Mouse (Mus musculus) urinary bladder, postnatal 36 days (tissue): Measurements from ENCODE around the gene Unc13b.

Source experiments
- DNase-seq, 2 experiments: peaks; one replicate each; pipeline ENCODE4 v3.0.0; 2022; ENCODE audit warnings: low spot score in 2 of 2, mixed read lengths in 1 of 2

Gene Unc13b

GRCm38 (mm10) chr4:43217997-43218396, 159.2 kb downstream of the Unc13b start:
- no peak for DNase-seq

- DNase-seq: no peak
These were observed 173.1 kb downstream of the Unc13b start for GRCm38 (mm10) chr4:43231821-43232220.

- no peak for DNase-seq
These were observed 174.2 kb downstream of the Unc13b start for GRCm38 (mm10) chr4:43232985-43233384.

- DNase-seq: no peak
These were observed 174.7 kb downstream of the Unc13b start for GRCm38 (mm10) chr4:43233489-43233888.

DNA sequence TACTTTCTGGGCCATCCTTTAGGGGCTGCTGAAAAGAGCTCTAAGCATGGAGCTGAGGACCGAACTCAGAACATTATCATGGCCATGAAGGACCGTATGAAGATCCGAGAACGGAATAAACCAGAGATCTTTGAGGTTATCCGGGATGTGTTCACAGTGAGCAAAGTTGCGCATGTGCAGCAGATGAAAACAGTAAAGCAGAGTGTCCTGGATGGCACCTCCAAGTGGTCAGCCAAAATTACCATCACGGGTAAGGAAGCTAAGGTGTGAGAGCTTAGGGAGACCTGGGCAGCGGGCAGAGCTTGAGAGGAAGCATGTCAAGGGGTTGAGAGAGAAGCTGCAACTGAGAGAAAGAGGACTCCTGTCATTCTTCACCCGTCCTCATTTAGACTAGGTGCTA, 178.1 kb downstream of the Unc13b start:
- DNase-seq: no peak

- no peak for DNase-seq
These were observed 182.0 kb downstream of the Unc13b start for GRCm38 (mm10) chr4:43240716-43241115.

DNA sequence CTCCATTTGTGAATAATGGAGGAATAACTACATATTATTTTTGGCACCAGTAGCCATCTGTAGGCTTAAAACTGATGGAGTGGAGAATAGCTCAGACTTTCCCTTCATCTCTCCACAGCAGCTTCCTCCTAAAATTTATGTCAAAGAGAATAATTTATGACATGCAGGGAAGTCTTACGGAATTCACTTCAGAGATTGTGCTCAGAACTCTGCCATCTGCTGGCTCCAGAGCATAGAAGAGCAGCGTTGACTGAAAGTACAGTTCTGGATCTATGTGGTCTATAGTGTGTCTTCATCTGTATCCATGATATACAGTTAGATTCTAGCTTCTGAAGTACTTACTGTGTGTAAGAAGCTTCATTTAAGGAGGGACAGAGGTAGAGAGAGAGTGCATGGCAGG, 185.3 kb downstream of the Unc13b start:
- no peak for DNase-seq

DNA sequence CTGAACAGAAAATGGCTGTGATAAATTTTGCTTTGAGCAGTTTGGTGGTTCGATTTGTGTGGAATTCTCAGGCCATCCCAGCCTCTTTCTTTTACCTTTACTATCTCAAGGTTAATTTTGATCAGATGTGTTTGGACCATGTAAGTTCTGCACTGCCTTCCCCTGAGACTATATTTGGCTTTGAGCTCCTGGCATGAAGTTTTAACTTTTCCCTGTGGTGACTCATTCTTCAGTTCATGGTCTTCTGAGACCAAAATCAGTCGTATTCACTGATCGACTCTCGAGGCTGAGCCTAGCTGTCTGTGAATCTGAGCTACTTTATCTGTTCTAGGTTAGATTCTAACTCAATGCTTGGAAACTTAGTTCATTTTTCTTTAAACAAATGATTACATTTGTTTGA, 187.0 kb downstream of the Unc13b start:
- DNase-seq: no peak

DNA sequence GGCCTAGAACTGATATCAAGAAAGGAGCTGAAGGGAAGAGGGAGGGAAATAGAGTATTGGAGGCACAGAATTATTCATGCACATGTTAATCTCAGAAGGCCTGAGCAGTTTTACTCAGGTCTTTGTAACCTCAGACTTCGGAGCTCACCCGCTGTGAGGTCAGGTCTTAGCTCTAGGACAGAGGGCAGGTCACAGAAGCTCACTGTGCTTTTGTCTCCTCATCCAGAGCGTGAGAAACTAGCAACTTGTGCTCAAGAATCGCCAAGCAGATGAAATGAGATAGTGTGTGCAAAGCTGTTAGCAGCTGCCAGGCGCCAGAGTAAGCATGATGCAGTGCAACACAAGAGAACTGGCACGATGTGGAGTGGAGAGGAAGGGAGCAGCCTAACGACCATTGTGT, 189.3 kb downstream of the Unc13b start:
- no peak for DNase-seq

DNA sequence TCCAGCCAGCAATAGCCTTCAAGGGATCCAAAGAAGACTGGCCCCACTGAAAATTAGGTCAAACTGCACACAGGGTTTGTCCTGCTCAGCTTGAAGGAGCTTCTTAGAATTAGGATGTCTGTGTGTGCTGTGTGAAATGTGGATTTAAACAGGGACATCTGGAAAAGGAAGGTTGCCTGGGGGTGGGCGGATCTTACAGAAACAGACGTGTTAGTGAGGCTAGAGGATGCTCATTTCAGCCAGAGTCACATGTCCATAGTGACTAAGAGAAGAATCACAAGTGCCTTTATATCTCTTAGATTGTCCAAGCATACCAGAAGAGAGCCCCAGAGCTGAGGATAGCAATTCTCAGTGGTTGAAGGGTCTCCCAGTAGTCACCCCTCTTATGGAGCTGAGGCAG, 190.2 kb downstream of the Unc13b start:
- DNase-seq: no peak

DNA sequence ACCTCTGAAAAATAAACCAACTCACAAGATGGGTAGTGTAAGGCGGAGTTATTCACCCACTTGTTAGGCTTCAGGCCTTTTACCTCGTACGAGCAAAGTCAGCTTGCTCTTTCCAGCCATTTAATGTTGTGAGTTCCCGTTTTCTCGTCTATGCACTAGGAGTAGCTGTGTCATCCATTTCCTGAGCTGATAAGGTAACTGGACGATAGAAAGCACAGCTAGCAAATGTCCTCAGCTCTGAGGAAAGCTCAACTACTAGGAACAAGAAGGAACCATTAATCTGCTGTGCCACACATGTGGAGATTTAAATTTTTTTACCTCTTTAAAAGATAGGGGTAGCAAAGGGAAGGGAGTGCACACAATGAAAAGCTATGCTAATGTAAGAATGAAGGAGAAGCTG, 192.5 kb downstream of the Unc13b start:
- DNase-seq: no peak

GRCm38 (mm10) chr4:43257040-43257439, 198.3 kb downstream of the Unc13b start:
- no peak for DNase-seq

- no peak for DNase-seq
These were observed 199.8 kb downstream of the Unc13b start for GRCm38 (mm10) chr4:43258556-43258955.

- DNase-seq: no peak
These were observed 200.7 kb downstream of the Unc13b start for GRCm38 (mm10) chr4:43259435-43259834.

DNA sequence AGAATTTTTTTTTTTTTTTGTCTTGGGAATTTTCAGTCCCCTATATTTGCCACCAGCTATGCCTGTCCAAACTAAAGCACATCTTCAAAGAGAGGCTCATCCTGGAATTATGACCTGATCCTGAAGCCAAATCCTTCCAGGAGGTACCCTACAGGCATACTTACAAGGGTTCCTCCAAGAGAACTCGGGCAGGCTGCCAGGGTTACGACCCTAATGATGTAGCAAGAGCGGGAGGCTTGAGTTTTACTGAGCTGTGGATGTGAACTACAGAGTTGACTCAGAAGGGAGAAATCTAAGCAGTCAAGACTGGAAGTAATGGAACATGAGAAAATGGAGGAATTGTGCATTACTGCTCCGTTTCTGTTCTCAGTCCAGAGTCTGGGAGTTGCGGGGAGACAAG, 201.3 kb downstream of the Unc13b start:
- peak in 1 of 2 experiments; percentile 10 for DNase-seq

DNA sequence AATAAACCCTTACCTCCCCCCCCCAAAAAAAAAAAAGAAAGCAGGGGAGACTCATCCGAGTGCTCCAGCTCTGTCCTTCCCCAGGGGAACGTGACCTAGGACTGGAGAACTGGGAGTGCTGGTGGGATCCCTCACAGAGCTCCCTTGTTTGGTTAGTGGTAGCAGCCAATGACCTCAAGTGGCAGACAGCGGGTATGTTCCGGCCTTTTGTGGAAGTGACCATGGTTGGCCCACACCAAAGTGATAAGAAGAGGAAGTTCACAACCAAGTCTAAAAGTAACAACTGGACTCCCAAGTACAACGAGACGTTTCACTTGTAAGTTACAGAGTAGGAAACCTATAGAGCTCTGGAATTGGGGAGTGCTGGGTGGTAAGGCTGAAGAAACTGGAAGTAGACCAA, 204.1 kb downstream of the Unc13b start:
- DNase-seq: no peak

DNA sequence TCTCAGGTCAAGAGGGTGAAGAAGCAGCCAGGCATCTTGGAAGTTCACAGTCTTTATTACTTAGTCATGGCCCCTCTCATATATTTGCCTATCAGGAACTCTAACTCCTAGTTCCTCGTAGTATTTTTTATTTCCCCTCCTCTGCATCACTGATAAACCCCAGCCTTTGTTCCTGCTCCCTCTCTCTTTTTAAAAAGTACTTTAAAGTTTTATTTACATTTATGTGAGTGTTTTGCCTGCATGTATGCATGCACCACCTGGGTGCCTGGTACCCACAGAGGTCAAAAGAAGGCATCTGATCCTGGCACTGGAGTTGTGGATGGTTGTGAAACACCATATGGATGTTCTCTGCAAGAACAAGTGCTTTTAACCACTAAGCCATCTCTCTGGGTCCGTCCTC, 207.4 kb downstream of the Unc13b start:
- DNase-seq: no peak

DNA sequence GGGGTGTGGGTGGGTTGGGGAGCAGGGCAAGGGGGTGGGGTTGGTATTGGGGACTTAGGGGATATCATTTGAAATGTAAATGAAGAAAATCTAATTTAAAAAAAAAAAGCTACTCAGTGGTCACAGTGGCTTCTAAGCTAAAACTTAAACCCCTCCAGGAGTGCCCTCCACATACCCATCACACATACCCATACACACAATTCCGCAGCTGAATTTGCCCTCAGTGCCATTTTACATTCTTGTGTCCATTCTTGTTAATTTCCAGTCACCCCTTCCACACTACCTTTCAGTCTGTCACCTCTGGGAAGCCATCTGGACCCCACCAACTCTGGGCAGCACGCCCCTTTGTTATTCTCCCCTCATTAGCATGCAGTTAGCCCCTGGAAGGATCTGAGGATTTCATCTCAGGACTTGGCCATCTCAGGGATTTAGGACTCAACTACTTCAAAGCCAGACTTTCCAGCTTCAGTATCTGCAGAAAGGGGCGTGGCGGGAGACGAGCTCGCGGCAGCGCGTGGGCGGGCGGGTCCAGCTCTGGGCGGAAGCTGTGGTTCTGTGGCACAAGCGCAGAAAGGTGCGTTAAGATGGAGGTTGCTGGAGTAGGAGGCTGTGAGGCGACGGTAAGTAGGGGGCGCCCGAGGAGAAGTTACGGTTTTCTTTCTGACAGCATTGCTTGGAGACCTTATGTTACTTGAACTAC, 208.0 kb downstream of the Unc13b start, which contains the start of gene Atp8b5:
Gene Atp8b5 (plus strand): TSS at position 537 of the 700 bp plus-strand sequence.
- DNase-seq: peak; percentile 78 to 86

DNA sequence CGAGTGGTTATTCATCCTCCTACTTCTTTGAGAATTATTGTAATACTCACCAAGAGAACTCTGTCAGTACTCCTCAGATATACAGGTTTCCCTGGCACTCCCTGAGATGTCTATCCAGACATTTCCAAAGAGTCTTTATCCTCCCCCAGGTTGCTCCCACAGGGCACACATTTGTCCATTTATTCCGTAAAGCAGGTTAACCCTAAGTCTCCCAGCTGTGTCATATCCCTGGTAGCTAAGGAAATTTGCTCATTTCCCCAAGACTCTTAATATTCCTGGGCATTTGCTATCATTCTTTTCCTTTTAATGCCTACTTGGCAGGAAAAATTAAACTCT, 208.5 kb downstream of the Unc13b start:
- DNase-seq: no peak

GRCm38 (mm10) chr4:43285476-43285875, 226.7 kb downstream of the Unc13b start:
- no peak for DNase-seq

DNA sequence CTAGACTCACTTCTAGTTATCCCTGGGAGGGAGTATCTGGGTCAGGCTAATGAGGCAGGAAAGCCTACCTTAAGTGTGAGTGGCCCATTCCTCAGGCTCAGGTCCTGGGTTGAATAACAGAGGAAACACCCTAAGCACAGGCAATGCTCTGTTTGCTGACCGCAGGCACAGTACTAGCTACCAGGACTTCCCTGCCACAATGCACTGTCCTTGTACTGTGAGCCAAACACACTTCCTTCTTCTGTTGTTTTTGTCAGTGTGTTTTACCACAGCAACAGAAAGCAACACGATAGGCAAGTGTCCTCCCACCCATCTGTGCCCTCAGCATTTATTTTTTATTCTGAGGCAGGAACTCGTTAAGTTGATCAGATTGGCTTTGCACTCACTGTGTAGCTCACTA, 228.6 kb downstream of the Unc13b start:
- no peak for DNase-seq

- DNase-seq: no peak
These were observed 235.2 kb downstream of the Unc13b start for GRCm38 (mm10) chr4:43294001-43294400.

DNA sequence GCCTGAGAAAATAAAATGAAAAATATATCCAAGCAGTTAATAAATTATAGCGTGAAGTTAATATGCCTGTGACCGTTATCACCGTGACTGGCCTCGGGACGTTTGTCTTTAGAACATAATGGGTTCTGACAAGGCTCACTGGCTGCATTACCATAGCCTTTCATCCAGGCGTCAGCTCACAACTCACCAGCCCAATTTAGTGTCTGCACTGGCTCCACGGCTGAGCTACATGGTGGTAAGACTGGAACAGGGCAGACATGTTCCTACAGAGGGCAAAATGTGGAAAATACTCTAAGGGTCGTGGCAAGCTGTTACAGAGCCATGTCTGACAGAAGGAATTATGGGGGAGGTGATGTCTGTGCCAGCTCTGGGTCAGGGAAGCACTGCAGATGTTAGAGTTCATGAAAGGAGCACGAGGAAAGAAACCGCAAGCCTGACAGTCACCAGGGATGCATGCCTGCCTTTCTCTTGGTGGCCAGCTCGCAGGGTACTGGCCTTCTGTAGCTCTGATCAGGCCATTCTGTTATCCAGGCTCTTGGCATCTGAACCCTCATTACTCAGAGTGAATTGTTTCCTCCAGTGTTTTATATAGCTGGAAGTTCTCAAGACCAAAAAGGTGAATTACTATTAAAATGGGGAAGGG, 251.1 kb downstream of the Unc13b start:
- DNase-seq: no peak
